8 mouse cellular contexts compared by ENCODE assay signal in genomic region chr17:68837859-68838194, GRCm38 (mm10). TPM values are rescaled to one million over a fixed set of nuclear protein-coding genes. Genes with fewer than 3 reads are reported as not detected.
DNase-seq lines count a peak whose midpoint lies in the region; ATAC-seq and TF ChIP-seq lines count a peak whose summit lies in the region.

No protein-coding gene starts in this region.

- H3K9ac ChIP-seq in heart, embryonic 11.5 days (ENCODE audit: low read depth, low read length), result no peak overlapping the region; the same call in 1 of the 2 replicates
- H3K9ac ChIP-seq in lung, postnatal 0 days (replicated peaks; ENCODE audit: low read depth), result no peak overlapping the region
- H3K9ac ChIP-seq in limb, embryonic 11.5 days (ENCODE audit: low read length), result no peak overlapping the region; the same call in 1 of the 2 replicates
- H3K9ac ChIP-seq in stomach, embryonic 16.5 days (ENCODE audit: low read length), result peak overlapping the region; percentile 51; the same call in 1 of the 2 replicates

- H3K4me2 ChIP-seq in heart, embryonic 11.5 days, result peak overlapping the region; percentile 90
- peak overlapping the region; percentile 56 for H3K4me2 ChIP-seq in lung, postnatal 0 days (replicated peaks; ENCODE audit: low read depth, low read length)
- peak overlapping the region; percentile 85 for H3K4me2 ChIP-seq in limb, embryonic 11.5 days (ENCODE audit: low read depth, severe bottlenecking)
- H3K4me2 ChIP-seq in stomach, embryonic 16.5 days (ENCODE audit: low read depth, low read length), result peak overlapping the region; percentile 74

- H3K36me3 ChIP-seq in heart, embryonic 11.5 days (ENCODE audit: control insufficient read depth, insufficient read depth, low read length), result no peaks in the 10 kb centered on the region
- no peaks in the 10 kb centered on the region for H3K36me3 ChIP-seq in lung, postnatal 0 days (ENCODE audit: insufficient read depth, low read length)
- H3K36me3 ChIP-seq in limb, embryonic 11.5 days (ENCODE audit: control insufficient read depth, insufficient read depth, low read length), result no peaks in the 10 kb centered on the region
- H3K36me3 ChIP-seq in stomach, embryonic 16.5 days (ENCODE audit: control insufficient read depth, insufficient read depth, low read length), result no peaks in the 10 kb centered on the region

- no peak for TF ChIP-seq EP300 in lung, postnatal 0 days (IDR thresholded peaks at IDR 0.05)

- H3K9me3 ChIP-seq in heart, embryonic 11.5 days (replicated peaks; ENCODE audit: control insufficient read depth, low read length), result no peaks in the 10 kb centered on the region
- H3K9me3 ChIP-seq in lung, postnatal 0 days (ENCODE audit: low read length), result no peaks in the 10 kb centered on the region
- H3K9me3 ChIP-seq in limb, embryonic 11.5 days (ENCODE audit: control insufficient read depth, low read length), result no peaks in the 10 kb centered on the region
- H3K9me3 ChIP-seq in stomach, embryonic 16.5 days (replicated peaks; ENCODE audit: control insufficient read depth, low read length), result no peaks in the 10 kb centered on the region

- no peak for TF ChIP-seq CTCF in lung, postnatal 0 days (IDR thresholded peaks at IDR 0.05)

- peak overlapping the region; percentile 59 for H3K4me3 ChIP-seq in heart, embryonic 11.5 days (ENCODE audit: low read depth, low read length)
- peak overlapping the region; percentile 34; the same call in 1 of the 2 replicates for H3K4me3 ChIP-seq in lung, postnatal 0 days (ENCODE audit: low read depth, low read length)
- peak overlapping the region; percentile 55 for H3K4me3 ChIP-seq in limb, embryonic 11.5 days (ENCODE audit: low read depth, low read length)
- H3K4me3 ChIP-seq in stomach, embryonic 16.5 days (replicated peaks; ENCODE audit: low read length), result peak overlapping the region; percentile 52

- DNase-seq in heart, postnatal 25 days (ENCODE audit: low spot score), result no peak
- no peak for DNase-seq in lung, postnatal 0 days (ENCODE audit: low spot score)
- no peak for DNase-seq in lung, postnatal 10 days
- no peak for DNase-seq in limb, embryonic 11.5 days (ENCODE audit: low spot score)
- no peak for DNase-seq in T-cell, adult 2 months (ENCODE audit: low spot score)
- DNase-seq in kidney, postnatal 25 days, result no peak

- intact Hi-C loops in heart, postnatal 25 days (cut with DNase I), result no loop called here

- no peak for ATAC-seq in heart, embryonic 11.5 days (replicated peaks; ENCODE audit: insufficient number of reproducible peaks, low FRiP score, low TSS enrichment)
- no peak for ATAC-seq in lung, postnatal 0 days
- no peak for ATAC-seq in limb, embryonic 11.5 days (ENCODE audit: insufficient number of reproducible peaks, low FRiP score, low TSS enrichment, low read depth)
- ATAC-seq in stomach, embryonic 16.5 days (ENCODE audit: insufficient read depth, low FRiP score), result no peak

- H3K27ac ChIP-seq in heart, embryonic 11.5 days (ENCODE audit: low read depth, low read length), result no peak overlapping the region
- no peak overlapping the region for H3K27ac ChIP-seq in lung, postnatal 0 days (ENCODE audit: low read length)
- H3K27ac ChIP-seq in limb, embryonic 11.5 days (replicated peaks; ENCODE audit: low read depth, low read length), result no peak overlapping the region
- no peak overlapping the region for H3K27ac ChIP-seq in stomach, embryonic 16.5 days (ENCODE audit: low read length)

- WGBS in heart, embryonic 11.5 days (ENCODE audit: insufficient replicate concordance), result 7% methylated on average over 4 of the region's 4 CpGs
- WGBS in lung, postnatal 0 days, result 16% methylated on average over 4 of the region's 4 CpGs
- 6% methylated on average over 4 of the region's 4 CpGs for WGBS in limb, embryonic 11.5 days
- 16% methylated on average over 4 of the region's 4 CpGs for WGBS in stomach, embryonic 16.5 days

- peaks cover 17% of the 10 kb centered on the region for H3K4me1 ChIP-seq in heart, embryonic 11.5 days (ENCODE audit: control insufficient read depth, insufficient read depth, low read length)
- H3K4me1 ChIP-seq in lung, postnatal 0 days (ENCODE audit: insufficient read depth, low read depth, low read length), result peaks cover 11% of the 10 kb centered on the region; the same call in 1 of the 2 replicates
- peaks cover 15% of the 10 kb centered on the region for H3K4me1 ChIP-seq in limb, embryonic 11.5 days (ENCODE audit: control insufficient read depth, insufficient read depth, low read length)
- peaks cover 20% of the 10 kb centered on the region for H3K4me1 ChIP-seq in stomach, embryonic 16.5 days (ENCODE audit: control insufficient read depth, insufficient read depth, low read length)

- H3K27me3 ChIP-seq in heart, embryonic 11.5 days (ENCODE audit: control insufficient read depth, insufficient read depth, low read length), result peaks cover 61% of the 10 kb centered on the region
- H3K27me3 ChIP-seq in lung, postnatal 0 days (replicated peaks; ENCODE audit: insufficient read depth, low read length), result peaks cover 57% of the 10 kb centered on the region
- peaks cover 55% of the 10 kb centered on the region for H3K27me3 ChIP-seq in limb, embryonic 11.5 days (ENCODE audit: control insufficient read depth, insufficient read depth, low read length)
- peaks cover 44% of the 10 kb centered on the region for H3K27me3 ChIP-seq in stomach, embryonic 16.5 days (ENCODE audit: control insufficient read depth, insufficient read depth, low read length)

RNA-seq across cellular contexts. Expression of gene Tmem200c, which starts 11.4 kb away (rescaled TPM):
- polyA plus RNA-seq in heart, embryonic 11.5 days (2014; fragmentation: Nextera tagmentation; extraction: Ambion mirVana), result 0.08 and 0.14 TPM in 2 replicates
- total RNA-seq in heart, postnatal 25 days (2021), result not detected
- polyA plus RNA-seq in lung, postnatal 0 days (2015; fragmentation: Nextera tagmentation; extraction: Ambion mirVana), result 0.11 TPM in 1 of 2 replicates, not detected in the other
- polyA plus RNA-seq in limb, embryonic 11.5 days (2014; fragmentation: Nextera tagmentation; extraction: Ambion mirVana), result 0.99 and 1.3 TPM in 2 replicates
- 0.09 and 0.17 TPM in 2 replicates for polyA plus RNA-seq in stomach, embryonic 16.5 days (2015; fragmentation: Nextera tagmentation; extraction: Ambion mirVana)
